Mouse (Mus musculus) kidney, postnatal 14 days (tissue): ENCODE measurements at regions not wholly inside any gene's neighbourhood (a gene's known extent, or its start where the extent isn't known, plus 50 kb on each side); places are given as distances from the start of the nearest gene placed in this dataset.

Experiments used
- DNase-seq: peaks from one replicate; pipeline ENCODE4 v3.0.0; 2022; ENCODE audit warnings: mixed read lengths

- no peak for DNase-seq
These were observed 233.2 kb downstream of the Bcor start for GRCm38 (mm10) chrX:11926868-11927535.

GRCm38 (mm10) chrX:11929448-11929847, 230.7 kb downstream of the Bcor start:
- DNase-seq: peak; percentile 8

- peak; percentile 10 for DNase-seq
These were observed 228.7 kb downstream of the Bcor start for GRCm38 (mm10) chrX:11931432-11931831.

GRCm38 (mm10) chrX:11935337-11935736, 224.8 kb downstream of the Bcor start:
- peak; percentile 82 for DNase-seq

GRCm38 (mm10) chrX:11940246-11940645, 219.9 kb downstream of the Bcor start:
- DNase-seq: no peak

- DNase-seq: peak; percentile 24
These were observed 216.8 kb downstream of the Bcor start for GRCm38 (mm10) chrX:11943367-11943766.

GRCm38 (mm10) chrX:11944574-11944973, 215.6 kb downstream of the Bcor start:
- no peak for DNase-seq

GRCm38 (mm10) chrX:11945280-11945679, 214.9 kb downstream of the Bcor start:
- DNase-seq: no peak

GRCm38 (mm10) chrX:11952193-11952592, 208.0 kb downstream of the Bcor start:
- peak; percentile 52 for DNase-seq

GRCm38 (mm10) chrX:11956194-11956593, 204.0 kb downstream of the Bcor start:
- DNase-seq: peak; percentile 24

- no peak for DNase-seq
These were observed 203.1 kb downstream of the Bcor start for GRCm38 (mm10) chrX:11957011-11957410.

GRCm38 (mm10) chrX:11959871-11960552, 200.1 kb downstream of the Bcor start:
- DNase-seq: no peak

- no peak for DNase-seq
These were observed 198.8 kb downstream of the Bcor start for GRCm38 (mm10) chrX:11961350-11961749.

GRCm38 (mm10) chrX:11964428-11964827, 195.7 kb downstream of the Bcor start:
- no peak for DNase-seq

GRCm38 (mm10) chrX:11978679-11979078, 181.5 kb downstream of the Bcor start:
- DNase-seq: no peak

- no peak for DNase-seq
These were observed 176.9 kb downstream of the Bcor start for GRCm38 (mm10) chrX:11983276-11983675.
